Mouse (Mus musculus) ES-E14 (cell line): ENCODE results near the gene Clp1. TPM values are rescaled to one million over a fixed set of nuclear protein-coding genes. Genes with fewer than 3 reads are reported as not detected.

Experiments used
- DNase-seq: peaks from one replicate; pipeline ENCODE4 v3.0.0-alpha.2; 2013; ENCODE audit warnings: low read depth, low spot score
- H3K27ac ChIP-seq: 2 replicates; pipeline ENCODE4 v1.5.1; 2012; ENCODE audit warnings: low read depth, mild to moderate bottlenecking, low read length, moderate library complexity, mixed read lengths; ENCODE audit not compliant: poor library complexity, insufficient read depth, severe bottlenecking
- H3K36me3 ChIP-seq: 2 replicates; pipeline ENCODE4 v1.6.1; 2012; ENCODE audit warnings: mild to moderate bottlenecking, low read length, moderate library complexity, mixed read lengths; ENCODE audit not compliant: control insufficient read depth, poor library complexity, insufficient read depth, severe bottlenecking
- H3K4me1 ChIP-seq, 2 experiments: fragments of 150-350 bp in 1 of 2; sonication (generic) in 1 of 2; 2 replicates each; pipeline ENCODE4 v1.6.1; 2012; ENCODE audit warnings: low read length in 2 of 2, mild to moderate bottlenecking in 1 of 2, mixed read lengths in 1 of 2; ENCODE audit not compliant: control insufficient read depth in 2 of 2, insufficient read depth in 2 of 2, poor library complexity in 1 of 2
- H3K4me3 ChIP-seq, 2 experiments: fragments of 150-350 bp in 1 of 2; sonication (generic) in 1 of 2; 2 replicates each; pipeline ENCODE4 v1.5.1; 2012; ENCODE audit warnings: low read length in 2 of 2, low read depth in 1 of 2, mild to moderate bottlenecking in 1 of 2, mixed read lengths in 1 of 2; ENCODE audit not compliant: insufficient read depth in 1 of 2, poor library complexity in 1 of 2, severe bottlenecking in 1 of 2
- H3K9ac ChIP-seq: 2 replicates; pipeline ENCODE4 v1.6.1; 2012; ENCODE audit warnings: low read depth, mild to moderate bottlenecking, low read length, mixed read lengths; ENCODE audit not compliant: poor library complexity, insufficient read depth, severe bottlenecking
- H3K9me3 ChIP-seq: fragments of 150-350 bp; sonication (generic); 2 replicates; pipeline ENCODE4 v1.6.1; 2012; ENCODE audit warnings: low read depth, mild to moderate bottlenecking, low read length; ENCODE audit not compliant: control insufficient read depth, insufficient read depth
- CHD2 ChIP-seq: IDR thresholded peaks from 2 replicates; pipeline ENCODE4 v1.6.1; 2014; ENCODE audit warnings: mild to moderate bottlenecking, low read depth, low read length, inconsistent platforms
- HCFC1 ChIP-seq: IDR thresholded peaks from 2 replicates; pipeline ENCODE4 v1.6.1; 2012; ENCODE audit warnings: low read length, inconsistent platforms, borderline replicate concordance; ENCODE audit not compliant: insufficient read depth
- MAFK ChIP-seq: IDR thresholded peaks from 2 replicates; pipeline ENCODE4 v1.6.1; 2014; ENCODE audit warnings: mild to moderate bottlenecking, low read depth, low read length, inconsistent platforms; ENCODE audit not compliant: insufficient read depth
- ZC3H11A ChIP-seq: IDR thresholded peaks from 2 replicates; pipeline ENCODE4 v1.6.1; 2012; ENCODE audit warnings: low read depth, mild to moderate bottlenecking, inconsistent platforms, low read length, borderline replicate concordance
- ZNF384 ChIP-seq: IDR thresholded peaks from 2 replicates; pipeline ENCODE4 v1.6.1; 2012; ENCODE audit warnings: low read depth, low read length, inconsistent platforms
- in situ Hi-C, 2 experiments: fragments of 600-800 bp; cut with MboI; formaldehyde crosslinking; loops; one replicate each; pipeline ENCODE4 v1.15.1; 2025; ENCODE audit warnings: low sequenced_read_pairs in 2 of 2, inconsistent platforms in 1 of 2; ENCODE audit not compliant: unreplicated experiment in 2 of 2
- total RNA-seq: library from RNA; depleted of rRNA; stranded (reverse); fragments of 300-350 nt; gene quantifications from 2 replicates; pipeline ENCODE4 v1.2.3, GENCODE M21; 2012

Clp1 gene
- total RNA-seq, 1 experiment: 36.4 TPM

- Histone ChIP-seq H3K9ac (no peak overlapping the region), H3K4me1 (peaks cover 2 to 14% of the 10 kb centered on the region in 2 experiments; a peak in 3 of 4 replicates), H3K9me3 (no peaks in the 10 kb centered on the region), H3K27ac (no peak overlapping the region), H3K36me3 (no peaks in the 10 kb centered on the region), H3K4me3 (no peak overlapping the region)
- TF ChIP-seq MAFK (no peak), ZC3H11A (no peak), CHD2 (no peak), ZNF384 (no peak), HCFC1 (no peak)
- no peak for DNase-seq
- in situ Hi-C loops: no loop called here
These were observed 34.7 kb upstream of the Clp1 start for GRCm38 (mm10) chr2:84761840-84762239.

DNA sequence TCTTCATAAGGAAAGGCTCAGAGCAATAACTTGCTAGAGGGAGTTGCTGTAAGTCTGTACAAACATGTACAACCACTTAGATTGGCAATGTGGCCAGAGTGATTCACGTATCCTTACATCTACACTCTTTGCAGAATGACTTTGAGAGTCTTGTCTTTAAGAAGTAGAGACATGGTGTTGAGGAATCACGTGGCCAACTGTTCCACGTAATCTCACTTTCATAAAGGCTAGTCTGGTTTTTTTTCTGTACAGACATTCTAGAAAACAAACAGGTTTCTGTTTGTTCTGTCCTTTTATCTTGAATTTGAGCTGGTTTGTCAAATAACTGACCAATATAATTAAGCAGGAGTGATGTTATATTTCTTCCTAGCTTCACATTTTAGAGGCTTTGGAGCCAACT lies 34.2 kb upstream of the Clp1 start:
- Histone ChIP-seq H3K36me3 (no peaks in the 10 kb centered on the region), H3K4me1 (peaks cover 2 to 14% of the 10 kb centered on the region in 2 experiments), H3K9ac (no peak overlapping the region), H3K9me3 (no peaks in the 10 kb centered on the region), H3K4me3 (no peak overlapping the region), H3K27ac (no peak overlapping the region)
- DNase-seq: no peak
- TF ChIP-seq CHD2 (no peak), HCFC1 (no peak), ZNF384 (no peak), ZC3H11A (no peak), MAFK (no peak)
- in situ Hi-C loops: no loop called here

GRCm38 (mm10) chr2:84760777-84761176 lies 33.6 kb upstream of the Clp1 start:
- Histone ChIP-seq H3K4me3 (no peak overlapping the region), H3K4me1 (peaks cover 2 to 14% of the 10 kb centered on the region in 2 experiments), H3K27ac (no peak overlapping the region), H3K9me3 (no peaks in the 10 kb centered on the region), H3K9ac (no peak overlapping the region), H3K36me3 (no peaks in the 10 kb centered on the region)
- TF ChIP-seq ZNF384 (no peak), CHD2 (no peak), MAFK (no peak), HCFC1 (no peak), ZC3H11A (no peak)
- in situ Hi-C loops: no loop called here
- no peak for DNase-seq

GRCm38 (mm10) chr2:84758542-84759127 lies 31.5 kb upstream of the Clp1 start:
- no peak for DNase-seq
- in situ Hi-C loops: no loop called here
- Histone ChIP-seq H3K36me3 (no peaks in the 10 kb centered on the region), H3K27ac (no peak overlapping the region), H3K9ac (no peak overlapping the region), H3K4me1 (peaks cover 2 to 14% of the 10 kb centered on the region in 2 experiments), H3K4me3 (no peak overlapping the region), H3K9me3 (no peaks in the 10 kb centered on the region)
- no peak for TF ChIP-seq CHD2
- peak; percentile 28; the same call in 1 of the 2 replicates for TF ChIP-seq ZC3H11A

DNA sequence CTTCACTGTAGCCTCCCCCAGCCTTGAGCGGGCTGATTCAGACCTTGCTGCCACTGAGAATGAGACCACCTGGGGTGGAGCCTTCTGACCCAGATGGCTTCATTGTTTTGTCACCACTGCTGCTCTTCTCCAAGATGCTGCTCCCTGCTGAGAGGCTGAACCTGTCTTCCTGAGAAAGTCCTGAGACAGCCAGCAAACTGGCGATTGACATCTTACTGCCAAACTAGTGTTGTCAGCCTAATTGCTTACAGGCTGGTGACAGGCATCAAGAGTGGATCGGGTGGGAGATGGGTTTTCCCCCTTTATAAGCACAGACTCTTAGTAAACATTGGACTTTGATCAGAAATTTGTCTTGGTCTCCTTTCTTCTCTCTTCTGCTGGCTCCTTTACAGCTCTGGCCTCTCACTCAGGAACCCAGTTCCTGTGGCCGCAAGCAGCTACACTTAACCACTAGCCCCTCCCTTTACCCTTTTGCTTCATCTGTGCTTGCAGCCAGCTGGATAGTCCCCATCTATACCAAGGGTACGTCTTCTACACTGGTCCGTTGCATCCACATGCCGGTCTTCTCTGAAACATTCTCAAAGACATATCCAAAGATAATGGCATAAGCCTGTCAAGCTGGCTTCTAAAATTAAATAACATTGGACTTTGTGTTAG lies 30.0 kb upstream of the Clp1 start:
- Histone ChIP-seq H3K9ac (no peak overlapping the region), H3K4me3 (no peak overlapping the region), H3K9me3 (no peaks in the 10 kb centered on the region), H3K4me1 (peaks cover 2 to 11% of the 10 kb centered on the region in 2 experiments; a peak in 3 of 4 replicates), H3K36me3 (no peaks in the 10 kb centered on the region), H3K27ac (no peak overlapping the region)
- in situ Hi-C loops: no loop called here
- no peak for DNase-seq
- TF ChIP-seq MAFK (no peak), CHD2 (no peak), HCFC1 (no peak), ZC3H11A (no peak), ZNF384 (no peak)
